Mouse (Mus musculus): ENCODE results near the gene Skap2.

GRCm38 (mm10) chr6:52005963-52006648 lies 6.2 kb downstream of the Skap2 start:
- TF ChIP-seq CTCF (IDR thresholded peaks at IDR 0.05; ENCODE audit: low read depth, low read length) (no peak), POLR2A (IDR thresholded peaks at IDR 0.05; ENCODE audit: borderline replicate concordance, low read depth, low read length) (no peak)

Measured in bone marrow macrophage, adult 2 months (primary cell).